Comparison of ENCODE assay signal across 21 mouse cellular contexts in genomic region chr8:125665183-125665875, GRCm38 (mm10). TPM values are rescaled to one million over a fixed set of nuclear protein-coding genes. Genes with fewer than 3 reads are reported as not detected.
DNase-seq lines count a peak whose midpoint lies in the region; ATAC-seq and TF ChIP-seq lines count a peak whose summit lies in the region.
"Had no signal": no experiment of that assay in that cellular context is flagged by ENCODE, and none has a peak within 500 bp of the region (broad histone marks: within the 10 kb centered on the region; RNA-seq: fewer than 3 reads in every experiment).

No protein-coding gene starts in this region.

- peaks cover under 1% of the 10 kb centered on the region; the same call in 1 of the 2 replicates for H3K36me3 ChIP-seq in heart, embryonic 12.5 days
- H3K36me3 ChIP-seq in lung, embryonic 15.5 days = no peaks in the 10 kb centered on the region
- no peaks in the 10 kb centered on the region for H3K36me3 ChIP-seq in lung, postnatal 0 days (ENCODE audit: insufficient read depth, low read length)
- H3K36me3 ChIP-seq in limb, embryonic 13.5 days = peaks cover under 1% of the 10 kb centered on the region; the same call in 1 of the 2 replicates
- H3K36me3 ChIP-seq: liver, embryonic 13.5 days had no signal

- no peaks in the 10 kb centered on the region for H3K27me3 ChIP-seq in heart, embryonic 12.5 days (replicated peaks)
- H3K27me3 ChIP-seq in lung, embryonic 15.5 days = no peaks in the 10 kb centered on the region
- no peaks in the 10 kb centered on the region for H3K27me3 ChIP-seq in lung, postnatal 0 days (replicated peaks; ENCODE audit: insufficient read depth, low read length)
- H3K27me3 ChIP-seq in limb, embryonic 13.5 days = peaks cover 2% of the 10 kb centered on the region; the same call in 1 of the 2 replicates
- H3K27me3 ChIP-seq: embryonic facial prominence, embryonic 13.5 days; liver, embryonic 13.5 days had no signal

- no peak for ATAC-seq in heart, embryonic 12.5 days (ENCODE audit: insufficient number of reproducible peaks, low FRiP score)
- no peak for ATAC-seq in lung, embryonic 15.5 days (ENCODE audit: borderline replicate concordance, extremely low read depth, low FRiP score, low TSS enrichment)
- ATAC-seq in lung, postnatal 0 days = no peak
- ATAC-seq in limb, embryonic 13.5 days (ENCODE audit: low FRiP score, low read depth) = no peak
- ATAC-seq: activated CD4-positive, CD25-positive, alpha-beta regulatory T cell, adult 4 months; intestine, postnatal 0 days had no signal

- WGBS in heart, embryonic 12.5 days = 55% methylated on average over 8 of the region's 8 CpGs
- 63% methylated on average over 8 of the region's 8 CpGs for WGBS in lung, embryonic 15.5 days
- WGBS in lung, postnatal 0 days = 58% methylated on average over 8 of the region's 8 CpGs
- WGBS in limb, embryonic 13.5 days = 60% methylated on average over 8 of the region's 8 CpGs

- intact Hi-C loops in left cerebral cortex, adult 2 months (cut with DNase I) = no loop called here

- H3K4me3 ChIP-seq in heart, embryonic 12.5 days = no peak overlapping the region
- no peak overlapping the region for H3K4me3 ChIP-seq in lung, embryonic 15.5 days
- H3K4me3 ChIP-seq in lung, postnatal 0 days (ENCODE audit: low read depth, low read length) = no peak overlapping the region
- no peak overlapping the region for H3K4me3 ChIP-seq in limb, embryonic 13.5 days
- no peak overlapping the region for H3K4me3 ChIP-seq in left cerebral cortex, adult 2 months
- H3K4me3 ChIP-seq: embryonic facial prominence, embryonic 13.5 days; liver, embryonic 13.5 days; megakaryocyte, embryonic 14.5 days; neural tube, embryonic 13.5 days had no signal

- TF ChIP-seq CTCF in lung, postnatal 0 days (IDR thresholded peaks at IDR 0.05) = no peak
- no peak for TF ChIP-seq CTCF in left cerebral cortex, adult 2 months (IDR thresholded peaks at IDR 0.05)

- peaks cover 3% of the 10 kb centered on the region; the same call in 1 of the 2 replicates for H3K9me3 ChIP-seq in heart, embryonic 12.5 days (replicated peaks)
- 0 out of 2 replicates have a peak, but pooled peaks cover under 1% of the 10 kb centered on the region for H3K9me3 ChIP-seq in lung, embryonic 15.5 days
- peaks cover under 1% of the 10 kb centered on the region; the same call in 1 of the 2 replicates for H3K9me3 ChIP-seq in lung, postnatal 0 days (ENCODE audit: low read length)
- peaks cover 2% of the 10 kb centered on the region for H3K9me3 ChIP-seq in limb, embryonic 13.5 days

- H3K27ac ChIP-seq in heart, embryonic 12.5 days (ENCODE audit: poor library complexity, severe bottlenecking) = peak overlapping the region; percentile 93
- peak overlapping the region; percentile 18; the same call in 1 of the 2 replicates for H3K27ac ChIP-seq in lung, embryonic 15.5 days
- H3K27ac ChIP-seq in lung, postnatal 0 days (ENCODE audit: low read length) = no peak overlapping the region
- peak overlapping the region; percentile 48; the same call in 1 of the 2 replicates for H3K27ac ChIP-seq in limb, embryonic 13.5 days
- no peak overlapping the region for H3K27ac ChIP-seq in left cerebral cortex, adult 2 months
- H3K27ac ChIP-seq: hindbrain, embryonic 14.5 days; kidney, postnatal 0 days; liver, embryonic 13.5 days; neural tube, embryonic 13.5 days had no signal

- H3K4me1 ChIP-seq in heart, embryonic 12.5 days (replicated peaks) = peaks cover 40% of the 10 kb centered on the region
- peaks cover 25% of the 10 kb centered on the region for H3K4me1 ChIP-seq in lung, embryonic 15.5 days
- peaks cover 12% of the 10 kb centered on the region for H3K4me1 ChIP-seq in lung, postnatal 0 days (ENCODE audit: insufficient read depth, low read depth, low read length)
- peaks cover 26% of the 10 kb centered on the region for H3K4me1 ChIP-seq in limb, embryonic 13.5 days

- H3K4me2 ChIP-seq in heart, embryonic 12.5 days = no peak overlapping the region
- no peak overlapping the region for H3K4me2 ChIP-seq in lung, embryonic 15.5 days
- no peak overlapping the region for H3K4me2 ChIP-seq in lung, postnatal 0 days (replicated peaks; ENCODE audit: low read depth, low read length)
- no peak overlapping the region for H3K4me2 ChIP-seq in limb, embryonic 13.5 days (replicated peaks)
- H3K4me2 ChIP-seq: embryonic facial prominence, embryonic 13.5 days; hindbrain, embryonic 14.5 days; liver, embryonic 13.5 days; neural tube, embryonic 13.5 days had no signal

- H3K9ac ChIP-seq in heart, embryonic 12.5 days = no peak overlapping the region
- H3K9ac ChIP-seq in lung, embryonic 15.5 days = no peak overlapping the region
- H3K9ac ChIP-seq in lung, postnatal 0 days (replicated peaks; ENCODE audit: low read depth) = no peak overlapping the region
- no peak overlapping the region for H3K9ac ChIP-seq in limb, embryonic 13.5 days
- H3K9ac ChIP-seq: embryonic facial prominence, embryonic 13.5 days; hindbrain, embryonic 14.5 days; liver, embryonic 13.5 days; neural tube, embryonic 13.5 days had no signal

- DNase-seq in heart, adult 11 months = no peak
- no peak for DNase-seq in lung, postnatal 0 days (ENCODE audit: low spot score)
- DNase-seq in Muller cell, postnatal 12 days (ENCODE audit: inconsistent ontology term) = peak; percentile 67
- no peak for DNase-seq in left cerebral cortex, adult 2 months (ENCODE audit: extremely low spot score in 1 of 2, low spot score in 2 of 2)
- DNase-seq: adrenal gland, postnatal 25 days; gastrocnemius, postnatal 14 days; layer of hippocampus, postnatal 36 days; left cerebral cortex, postnatal 4 days; liver, embryonic 13.5 days; lung, postnatal 14 days; right cerebral cortex, postnatal 25 days had no signal

- no peak for TF ChIP-seq EP300 in lung, postnatal 0 days (IDR thresholded peaks at IDR 0.05)

RNA-seq across cellular contexts. Expression of gene Map10, which starts 4.3 kb away (rescaled TPM):
- polyA plus RNA-seq in heart, embryonic 12.5 days (2016; fragmentation: Nextera tagmentation; extraction: Ambion mirVana) = 7.9 and 8.2 TPM in 2 replicates
- 6.7 and 6.8 TPM in 2 replicates for polyA plus RNA-seq in lung, embryonic 15.5 days (2015; fragmentation: Nextera tagmentation; extraction: Ambion mirVana)
- 3.6 and 3.7 TPM in 2 replicates for polyA plus RNA-seq in lung, postnatal 0 days (2015; fragmentation: Nextera tagmentation; extraction: Ambion mirVana)
- polyA plus RNA-seq in limb, embryonic 13.5 days (2015; fragmentation: Nextera tagmentation; extraction: Ambion mirVana) = 6.4 and 6.7 TPM in 2 replicates
- total RNA-seq in left cerebral cortex, adult 2 months (2021) = 1 to 10 TPM; 4.3 to 4.5 TPM

Comparison
In these comparisons a context has a peak if more than half of its experiments do, and no peak if none do; other contexts are left out.
1. H3K27ac ChIP-seq: peak in heart, embryonic 12.5 days (single experiment), lung, embryonic 15.5 days (single experiment) and limb, embryonic 13.5 days (single experiment); none in lung, postnatal 0 days (single experiment) and left cerebral cortex, adult 2 months (single experiment).